Mouse (Mus musculus): ENCODE data around the gene Cyp4x1.

GRCm38 (mm10) chr4:115134296-115134630, 182 bp upstream of the Cyp4x1 start:
- TF ChIP-seq CTCF (IDR thresholded peaks at IDR 0.05) = no peak
- no peak for TF ChIP-seq EP300 (IDR thresholded peaks at IDR 0.05)

All from lung, postnatal 0 days (tissue).